Mouse (Mus musculus) R1 (cell line): ENCODE results near the gene Gm44965.

Experiments
- DNase-seq: peaks from one replicate; pipeline ENCODE4 v3.0.0-alpha.2; 2018; ENCODE audit warnings: low read depth, low spot score

Gene Gm44965

GRCm38 (mm10) chr6:48665471-48665870 lies 71.7 kb downstream of the Gm44965 start:
- DNase-seq: no peak

GRCm38 (mm10) chr6:48666159-48666586 lies 72.4 kb downstream of the Gm44965 start:
- DNase-seq: no peak

- no peak for DNase-seq
These were observed 74.3 kb downstream of the Gm44965 start for GRCm38 (mm10) chr6:48668022-48668421.
